Mouse (Mus musculus): Measurements from ENCODE around the gene Skp1a. TPM values are rescaled to one million over a fixed set of nuclear protein-coding genes. Genes with fewer than 3 reads are reported as not detected.
"Not testable (repeated sequence)": the region's sequence is repeated elsewhere in the genome, so short reads cannot be mapped to it uniquely, and the experiment has no call there.

Skp1a gene
- total RNA-seq (2015) (129 and 145 TPM in 2 replicates), total RNA-seq (2017) (127 and 133 TPM in 2 replicates)

DNA sequence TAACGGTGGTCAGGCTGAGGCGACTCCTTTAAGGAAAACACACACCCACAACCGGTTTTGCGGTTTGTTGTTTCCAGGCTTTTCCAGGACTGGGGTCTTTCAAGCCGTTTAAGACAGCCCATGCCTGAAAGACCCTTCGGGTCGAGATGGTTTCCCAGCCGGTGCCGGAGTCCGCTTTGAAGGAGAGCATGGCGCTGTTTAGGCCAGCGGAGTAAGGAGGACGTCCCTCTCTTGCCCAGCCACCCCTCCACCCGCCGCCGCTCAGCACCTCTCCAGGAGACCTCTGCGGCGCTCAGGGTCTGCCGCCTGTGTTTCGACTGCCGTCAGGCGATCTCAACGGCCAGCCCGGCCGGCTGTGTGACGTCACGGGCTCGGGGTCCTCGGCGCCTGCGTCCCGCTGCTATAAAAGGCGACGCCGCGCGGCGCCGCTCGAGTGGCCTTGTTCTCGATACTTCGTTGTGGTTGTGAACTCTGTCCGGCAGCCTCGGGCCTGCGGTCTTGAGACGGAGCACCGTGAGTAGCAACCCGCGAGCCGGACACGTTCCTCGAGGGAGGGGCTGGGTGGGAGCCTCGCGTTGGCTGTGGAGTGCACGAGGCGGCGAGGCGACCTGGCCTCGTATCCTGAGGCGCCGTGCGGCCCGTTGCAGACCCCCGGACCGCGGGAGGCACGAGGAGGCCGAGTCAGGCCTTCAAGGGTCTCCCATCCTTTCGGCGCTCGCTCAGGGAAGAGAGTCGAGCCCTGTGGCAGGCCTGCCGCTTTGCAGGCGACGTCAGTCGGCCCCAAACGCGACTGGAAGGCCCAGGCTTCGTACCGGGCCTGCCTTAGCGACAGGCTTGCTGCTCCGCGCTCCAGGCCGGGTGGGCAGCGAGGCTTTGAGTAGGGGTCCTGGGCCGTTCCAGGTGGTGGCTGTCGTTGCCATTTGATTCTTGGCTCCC is at the start of gene Skp1a:
Gene Skp1a (plus strand): TSS at position 390 of the 936 bp plus-strand sequence.
- ATAC-seq (ENCODE audit: poor library complexity, severe bottlenecking), result peak; percentile 93

DNA sequence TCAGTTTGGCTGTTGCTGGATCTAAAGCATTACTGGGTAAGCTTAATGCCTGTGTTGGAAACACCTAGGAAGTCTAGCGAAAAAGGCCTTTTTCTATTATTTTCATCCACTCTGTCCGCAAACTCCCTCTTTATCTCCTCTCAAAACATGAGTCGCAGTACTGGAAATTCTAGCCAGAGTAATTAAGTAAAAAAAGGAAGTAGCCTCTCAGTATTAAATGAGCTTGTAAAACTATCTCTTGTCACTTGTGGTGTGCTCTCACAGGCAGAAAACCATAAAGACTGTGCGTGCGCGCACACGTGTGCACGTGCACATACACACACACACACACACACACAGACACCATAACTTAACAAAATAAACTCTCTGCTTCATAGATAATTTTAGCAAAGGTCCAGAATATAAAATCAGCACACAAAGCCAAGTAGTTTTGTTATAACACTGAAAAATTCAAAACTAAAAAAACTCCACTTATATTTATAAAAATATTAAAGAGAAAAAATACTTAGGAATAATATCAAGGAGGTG is 35.2 kb upstream of the Skp1a start:
- ATAC-seq (ENCODE audit: poor library complexity, severe bottlenecking), result not testable (repeated sequence)

GRCm38 (mm10) chr11:52213887-52214286 is 17.9 kb upstream of the Skp1a start, which contains the start of gene Olfr1371:
Gene Olfr1371, minus strand, starts transcription at chr11:52213987.
- no peak for ATAC-seq (ENCODE audit: poor library complexity, severe bottlenecking)

DNA sequence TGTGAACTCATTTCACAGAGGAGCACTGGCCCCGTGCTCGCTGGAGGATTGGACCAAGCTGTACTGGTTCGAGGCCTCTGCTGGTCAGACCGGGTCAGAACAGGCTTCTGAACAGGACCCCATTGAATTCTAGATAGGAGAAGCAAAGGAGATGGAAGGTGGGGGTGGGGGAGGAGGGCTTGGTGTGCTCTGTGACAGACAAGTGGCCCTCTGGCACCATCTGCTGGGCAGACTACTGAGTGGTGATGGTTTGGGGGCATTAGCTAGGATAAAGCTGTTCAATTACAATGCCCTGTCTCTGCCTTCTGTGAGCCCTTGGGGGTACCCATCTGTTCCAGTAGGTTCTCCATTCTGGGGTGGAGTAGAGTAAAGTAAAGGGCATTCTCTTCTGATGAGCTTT is 11.5 kb upstream of the Skp1a start:
- peak; percentile 71 for ATAC-seq (ENCODE audit: poor library complexity, severe bottlenecking)

DNA sequence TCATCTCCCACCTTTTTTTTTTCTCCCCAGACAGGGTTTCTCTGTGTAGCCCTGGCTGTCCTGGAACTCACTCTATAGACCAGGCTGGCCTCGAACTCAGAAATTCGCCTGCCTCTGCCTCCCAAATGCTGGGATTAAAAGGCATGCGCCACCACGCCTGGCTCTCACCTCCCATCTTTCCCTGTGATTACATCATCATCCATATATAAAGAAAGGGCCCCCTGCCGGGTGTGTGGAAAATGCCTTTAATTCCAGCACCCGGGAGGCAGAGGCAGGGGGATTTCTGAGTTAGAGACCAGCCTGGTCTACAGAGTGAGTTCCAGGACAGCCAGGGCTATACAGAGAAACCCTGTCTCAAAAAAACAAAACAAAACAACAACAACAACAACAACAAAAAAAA is 9.9 kb upstream of the Skp1a start:
- not testable (repeated sequence) for ATAC-seq (ENCODE audit: poor library complexity, severe bottlenecking)

DNA sequence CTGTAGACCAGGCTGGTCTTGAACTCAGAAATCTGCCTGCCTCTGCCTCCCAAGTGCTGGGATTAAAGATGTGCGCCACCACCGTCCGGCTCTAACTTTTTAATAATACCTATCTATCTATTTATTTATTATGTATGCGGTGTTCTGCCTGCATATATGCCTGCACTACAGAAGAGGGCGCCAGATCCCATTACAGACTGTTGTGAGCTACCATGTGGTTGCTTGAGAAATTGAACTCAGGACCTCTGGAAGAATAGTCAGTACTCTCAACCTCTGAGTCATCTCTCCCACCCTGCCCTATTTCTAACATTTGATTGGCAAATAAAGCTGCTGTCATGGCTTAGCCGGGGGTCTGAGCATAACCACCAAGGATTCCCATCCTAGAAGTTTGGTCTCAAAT is 8.9 kb upstream of the Skp1a start:
- ATAC-seq (ENCODE audit: poor library complexity, severe bottlenecking), result 0 out of 2 replicates have a peak, but pooled peaks have one; percentile 33

GRCm38 (mm10) chr11:52223968-52224682 is 7.7 kb upstream of the Skp1a start:
- peak; percentile 80 for ATAC-seq (ENCODE audit: poor library complexity, severe bottlenecking)

- no peak for ATAC-seq (ENCODE audit: poor library complexity, severe bottlenecking)
These were observed 5.7 kb upstream of the Skp1a start for GRCm38 (mm10) chr11:52225986-52226599.

DNA sequence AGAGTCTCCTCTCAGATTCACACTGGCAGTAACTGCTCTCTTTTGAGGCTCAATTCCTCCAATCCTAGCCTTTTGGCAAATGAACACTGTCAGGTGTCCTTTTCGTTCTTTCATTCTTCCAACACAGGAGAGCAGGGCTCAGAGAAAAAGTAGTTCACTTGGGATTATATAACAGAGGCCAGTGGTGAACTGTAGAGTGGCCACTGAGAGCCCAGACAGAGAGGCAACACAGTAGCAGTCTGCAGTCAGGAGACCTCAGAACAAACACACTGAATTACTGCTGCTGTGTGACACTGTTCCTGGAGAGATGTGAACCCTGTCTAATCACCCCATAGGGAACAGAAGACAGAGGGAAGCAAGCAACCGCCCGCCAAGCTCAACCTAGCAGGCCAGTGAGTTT is 4.7 kb upstream of the Skp1a start:
- ATAC-seq (ENCODE audit: poor library complexity, severe bottlenecking), result no peak

GRCm38 (mm10) chr11:52227466-52228226 is 4.1 kb upstream of the Skp1a start:
- ATAC-seq (ENCODE audit: poor library complexity, severe bottlenecking), result no peak

GRCm38 (mm10) chr11:52228722-52229448 is 2.9 kb upstream of the Skp1a start:
- ATAC-seq (ENCODE audit: poor library complexity, severe bottlenecking), result no peak

- ATAC-seq (ENCODE audit: poor library complexity, severe bottlenecking), result no peak
These were observed 1.1 kb upstream of the Skp1a start for GRCm38 (mm10) chr11:52230694-52231093.

- no peak for ATAC-seq (ENCODE audit: poor library complexity, severe bottlenecking)
These were observed 1.4 kb downstream of the Skp1a start for GRCm38 (mm10) chr11:52233043-52233653.

- ATAC-seq (ENCODE audit: poor library complexity, severe bottlenecking), result no peak
These were observed 2.1 kb downstream of the Skp1a start for GRCm38 (mm10) chr11:52233906-52234305.

- ATAC-seq (ENCODE audit: poor library complexity, severe bottlenecking), result no peak
These were observed 2.7 kb downstream of the Skp1a start for GRCm38 (mm10) chr11:52234509-52234908.

DNA sequence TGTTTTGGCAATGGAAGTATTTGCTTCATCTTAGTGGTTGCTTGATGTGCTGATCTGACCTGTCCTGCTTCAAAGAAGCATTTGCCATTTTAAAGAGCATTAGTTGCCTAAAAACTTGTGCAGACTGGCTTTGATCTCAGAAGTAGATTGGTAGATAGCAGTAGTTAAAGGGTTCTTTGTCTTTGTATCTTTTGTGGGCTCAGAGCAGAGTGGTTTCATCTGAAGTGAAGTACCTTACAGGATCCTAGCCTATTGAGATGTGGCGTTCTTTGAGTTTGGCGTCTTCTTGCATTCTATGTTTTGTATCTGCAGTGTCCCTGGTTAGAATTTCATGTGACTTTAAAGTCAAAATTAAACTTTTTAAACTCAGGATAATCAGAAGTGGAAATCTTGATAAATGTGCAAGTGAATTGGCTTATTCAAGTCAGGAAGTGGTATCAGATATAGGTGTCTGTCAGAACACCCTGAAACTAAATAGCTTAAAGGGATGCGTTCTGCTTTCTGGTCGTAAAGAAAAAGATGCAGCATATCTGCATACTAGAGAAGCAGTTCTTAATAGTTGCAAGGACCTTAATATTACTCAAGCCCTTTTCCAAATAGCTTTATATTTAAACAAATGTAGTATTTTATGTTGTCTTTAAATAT is 9.2 kb downstream of the Skp1a start:
- ATAC-seq (ENCODE audit: poor library complexity, severe bottlenecking), result no peak

- no peak for ATAC-seq (ENCODE audit: poor library complexity, severe bottlenecking)
These were observed 17.7 kb downstream of the Skp1a start for GRCm38 (mm10) chr11:52249452-52249851.

DNA sequence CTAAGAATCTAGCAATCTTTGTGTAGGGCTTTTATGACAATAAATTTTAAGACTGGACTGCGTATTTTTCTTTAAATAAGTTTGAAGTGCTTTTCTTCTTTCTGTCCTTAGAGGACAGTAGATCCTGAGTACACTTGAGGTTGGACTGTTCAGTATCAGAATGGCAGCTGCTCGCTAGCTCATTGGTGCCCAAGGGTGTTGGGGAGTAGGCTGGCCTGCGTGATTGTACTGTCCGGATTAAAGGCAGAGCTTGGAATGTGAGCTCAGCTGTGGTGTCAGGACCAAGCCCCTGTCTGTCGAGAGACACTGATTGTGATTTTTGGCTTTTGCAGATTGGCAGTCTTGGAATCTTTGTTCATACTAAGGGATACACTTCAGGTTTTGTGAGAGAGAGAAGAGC is 20.0 kb downstream of the Skp1a start:
- no peak for ATAC-seq (ENCODE audit: poor library complexity, severe bottlenecking)

DNA sequence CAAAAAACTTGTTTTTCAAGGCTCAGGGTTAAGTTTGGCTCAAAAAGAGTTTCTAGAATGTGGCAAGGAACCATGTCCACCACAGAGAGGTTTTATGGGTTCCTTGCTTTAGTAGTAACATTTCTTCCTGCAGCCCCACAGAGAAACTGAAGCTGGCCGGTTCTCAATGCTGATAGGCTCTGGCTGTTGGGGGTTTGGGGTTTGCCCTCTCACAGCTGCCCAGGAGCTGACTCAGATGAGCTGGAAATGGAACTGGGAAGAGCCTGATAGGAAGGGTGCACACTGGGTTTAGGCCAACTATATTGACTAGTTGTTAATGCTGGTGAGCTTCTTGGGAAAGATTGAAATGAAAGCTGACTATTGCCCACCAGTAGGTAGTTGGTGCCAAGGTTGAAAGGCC is 20.9 kb downstream of the Skp1a start:
- no peak for ATAC-seq (ENCODE audit: poor library complexity, severe bottlenecking)
